12 mouse cellular contexts compared by ENCODE assay signal in the genomic region with DNA sequence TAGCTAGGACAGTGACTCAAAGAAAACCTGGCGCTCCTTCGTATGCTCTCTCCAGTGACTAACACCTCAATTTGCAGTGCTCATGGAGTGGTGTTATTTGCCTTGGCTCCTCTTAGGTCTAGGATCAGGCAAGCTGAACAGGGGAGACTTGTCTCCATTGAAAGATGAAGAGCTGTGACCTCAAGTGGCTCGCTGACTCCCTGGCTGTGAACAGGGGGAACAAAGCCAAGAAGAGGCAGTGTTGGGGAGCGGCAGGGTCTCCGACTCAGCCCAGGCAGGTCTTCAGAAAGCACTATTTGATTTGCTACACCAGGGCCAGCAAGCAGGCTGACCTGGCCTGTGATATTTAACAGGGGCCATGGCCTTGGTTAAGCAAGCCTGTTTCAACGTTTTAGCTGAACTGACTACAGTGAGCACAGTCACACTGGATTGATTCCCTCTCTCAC.
A peak's percentile ranks its signal among the peaks of the same experiment; 100 is the strongest.
DNase-seq lines count a peak whose midpoint lies in the region; ATAC-seq and TF ChIP-seq lines count a peak whose summit lies in the region.
"Had no signal": no experiment of that assay in that cellular context is flagged by ENCODE, and none has a peak within 500 bp of the region (broad histone marks: within the 10 kb centered on the region; RNA-seq: fewer than 3 reads in every experiment).

No protein-coding gene starts in this region.

- H3K27me3 ChIP-seq in lung, embryonic 14.5 days (ENCODE audit: insufficient read depth, low read length) = no peaks in the 10 kb centered on the region
- no peaks in the 10 kb centered on the region for H3K27me3 ChIP-seq in liver, embryonic 15.5 days
- H3K27me3 ChIP-seq in midbrain, embryonic 16.5 days (ENCODE audit: control insufficient read depth, insufficient read depth, low read depth, low read length) = no peaks in the 10 kb centered on the region
- H3K27me3 ChIP-seq: midbrain, embryonic 12.5 days; neural tube, embryonic 15.5 days had no signal

- no peak overlapping the region for H3K4me2 ChIP-seq in lung, embryonic 14.5 days
- H3K4me2 ChIP-seq in liver, embryonic 15.5 days = no peak overlapping the region
- H3K4me2 ChIP-seq in midbrain, embryonic 16.5 days (ENCODE audit: low read length) = no peak overlapping the region
- H3K4me2 ChIP-seq: midbrain, embryonic 12.5 days; neural tube, embryonic 15.5 days had no signal

- no peak for TF ChIP-seq CTCF in lung, embryonic 14.5 days (IDR thresholded peaks at IDR 0.05; ENCODE audit: low read depth)

- peak overlapping the region; percentile 12; the same call in 1 of the 2 replicates for H3K27ac ChIP-seq in lung, embryonic 14.5 days (ENCODE audit: low read depth)
- peak overlapping the region; percentile 39 for H3K27ac ChIP-seq in liver, embryonic 15.5 days (replicated peaks)
- H3K27ac ChIP-seq in midbrain, embryonic 16.5 days (ENCODE audit: low read length) = no peak overlapping the region
- H3K27ac ChIP-seq: midbrain, embryonic 12.5 days; neural tube, embryonic 15.5 days had no signal

- H3K4me3 ChIP-seq in lung, embryonic 14.5 days (ENCODE audit: low read depth, low read length) = no peak overlapping the region
- no peak overlapping the region for H3K4me3 ChIP-seq in liver, embryonic 15.5 days (replicated peaks)
- H3K4me3 ChIP-seq in midbrain, embryonic 16.5 days (ENCODE audit: low read depth, low read length) = no peak overlapping the region
- H3K4me3 ChIP-seq: hindbrain, embryonic 10.5 days; midbrain, embryonic 12.5 days; neural tube, embryonic 15.5 days had no signal

- no peak overlapping the region for H3K9ac ChIP-seq in lung, embryonic 14.5 days
- H3K9ac ChIP-seq in liver, embryonic 15.5 days = no peak overlapping the region
- no peak overlapping the region for H3K9ac ChIP-seq in midbrain, embryonic 16.5 days (ENCODE audit: low read depth, low read length)
- H3K9ac ChIP-seq: midbrain, embryonic 12.5 days; neural tube, embryonic 15.5 days had no signal

- H3K9me3 ChIP-seq in lung, embryonic 14.5 days (ENCODE audit: low read depth, low read length) = no peaks in the 10 kb centered on the region
- H3K9me3 ChIP-seq in liver, embryonic 15.5 days (replicated peaks) = no peaks in the 10 kb centered on the region
- H3K9me3 ChIP-seq in midbrain, embryonic 16.5 days (replicated peaks; ENCODE audit: control insufficient read depth, low read length, poor library complexity, severe bottlenecking) = no peaks in the 10 kb centered on the region
- H3K9me3 ChIP-seq: hindbrain, embryonic 10.5 days; midbrain, embryonic 12.5 days; neural tube, embryonic 15.5 days had no signal

- WGBS in lung, embryonic 14.5 days = 54% methylated on average over 6 of the region's 6 CpGs
- WGBS in liver, embryonic 15.5 days (ENCODE audit: insufficient replicate concordance) = 66% methylated on average over 6 of the region's 6 CpGs
- WGBS in midbrain, embryonic 16.5 days = 70% methylated on average over 6 of the region's 6 CpGs

- no peak for ATAC-seq in lung, embryonic 14.5 days (ENCODE audit: insufficient read depth)
- ATAC-seq in liver, embryonic 15.5 days (ENCODE audit: insufficient read depth) = no peak
- ATAC-seq in midbrain, embryonic 16.5 days = no peak
- ATAC-seq: forebrain, embryonic 14.5 days had no signal

- H3K36me3 ChIP-seq in lung, embryonic 14.5 days (ENCODE audit: insufficient read depth) = no peaks in the 10 kb centered on the region
- H3K36me3 ChIP-seq in liver, embryonic 15.5 days (replicated peaks) = no peaks in the 10 kb centered on the region
- no peaks in the 10 kb centered on the region for H3K36me3 ChIP-seq in midbrain, embryonic 16.5 days (ENCODE audit: control insufficient read depth, insufficient read depth, low read length)
- H3K36me3 ChIP-seq: hindbrain, embryonic 10.5 days; midbrain, embryonic 12.5 days; neural tube, embryonic 15.5 days had no signal

- peaks cover 15% of the 10 kb centered on the region for H3K4me1 ChIP-seq in lung, embryonic 14.5 days (ENCODE audit: insufficient read depth)
- 0 out of 2 replicates have a peak, but pooled peaks cover 8% of the 10 kb centered on the region for H3K4me1 ChIP-seq in liver, embryonic 15.5 days (replicated peaks)
- peaks cover 2% of the 10 kb centered on the region for H3K4me1 ChIP-seq in midbrain, embryonic 16.5 days (ENCODE audit: control insufficient read depth, insufficient read depth, low read length)
- H3K4me1 ChIP-seq: hindbrain, embryonic 10.5 days; midbrain, embryonic 12.5 days had no signal

- peak; percentile 42 to 86 for DNase-seq in adrenal gland, adult (ENCODE audit: inconsistent age in 2 of 2, low spot score in 1 of 2)
- DNase-seq in adrenal gland, postnatal 4 days (ENCODE audit: low spot score in 2 of 2) = no peak
- no peak for DNase-seq in lung, embryonic 14.5 days
- no peak for DNase-seq in lung, postnatal 36 days
- peak; percentile 3 to 11 for DNase-seq in kidney, adult 8-10 months
- no peak for DNase-seq in left cerebral cortex, adult 18-20 months (ENCODE audit: low spot score in 2 of 2)

Comparison
In these comparisons a context has a peak if more than half of its experiments do, and no peak if none do; other contexts are left out.
1. DNase-seq: peak in adrenal gland, adult (2 of 2) and kidney, adult 8-10 months (2 of 2); none in adrenal gland, postnatal 4 days (0 of 2), lung, embryonic 14.5 days (single experiment), lung, postnatal 36 days (single experiment) and left cerebral cortex, adult 18-20 months (0 of 2).